Mouse (Mus musculus) testis, postnatal 10 days (tissue): Measurements from ENCODE around the gene Rnf10.
A peak's percentile ranks its signal among the peaks of the same experiment; 100 is the strongest.
"Not testable (repeated sequence)": the region's sequence is repeated elsewhere in the genome, so short reads cannot be mapped to it uniquely, and the experiment has no call there.

Experiments used
- DNase-seq: peaks from one replicate; pipeline ENCODE4 v3.0.0; 2021; ENCODE audit warnings: low spot score

Rnf10 gene

GRCm38 (mm10) chr5:115272812-115273548 is at the start of gene Rnf10:
Gene Rnf10 (minus strand): TSS chr5:115272898.
- peak; percentile 98 for DNase-seq

- DNase-seq = peak; percentile 74
Measured at GRCm38 (mm10) chr5:115319004-115319940, 46.6 kb upstream of the Rnf10 start.

- no peak for DNase-seq
Measured at GRCm38 (mm10) chr5:115317645-115318328, 45.1 kb upstream of the Rnf10 start.

DNA sequence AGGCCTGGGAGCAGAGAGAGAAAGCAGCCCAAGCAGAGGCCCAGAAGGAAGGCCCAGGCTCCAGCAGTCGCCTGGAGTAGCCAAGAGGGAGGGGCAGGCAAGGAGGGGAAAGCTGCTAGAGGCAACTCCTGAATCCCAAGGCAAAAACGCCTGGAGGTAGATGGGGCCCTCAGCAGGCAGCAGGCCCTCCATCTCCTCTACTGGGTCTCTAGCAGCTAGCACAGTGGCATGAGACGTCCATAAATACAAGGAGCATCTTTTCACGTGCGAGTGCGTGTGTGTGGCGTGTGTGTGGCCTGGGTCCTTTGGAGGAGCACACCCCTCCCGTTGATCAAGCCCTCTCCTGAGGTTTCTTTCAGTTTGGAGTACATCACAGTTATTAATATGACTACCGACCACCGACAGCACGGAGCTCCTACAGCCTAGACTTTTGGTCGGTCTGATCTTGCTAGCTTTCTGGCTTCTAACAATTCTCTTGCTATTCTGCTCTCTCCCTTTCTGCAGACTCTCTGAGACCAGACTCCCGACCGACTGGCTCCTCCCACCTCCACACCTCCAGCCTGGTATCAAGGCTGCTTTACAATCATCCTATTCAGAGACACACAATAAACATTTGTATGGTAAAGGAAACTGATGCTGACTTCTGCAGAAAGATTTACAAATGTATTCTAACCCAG is 44.4 kb upstream of the Rnf10 start:
- no peak for DNase-seq

DNA sequence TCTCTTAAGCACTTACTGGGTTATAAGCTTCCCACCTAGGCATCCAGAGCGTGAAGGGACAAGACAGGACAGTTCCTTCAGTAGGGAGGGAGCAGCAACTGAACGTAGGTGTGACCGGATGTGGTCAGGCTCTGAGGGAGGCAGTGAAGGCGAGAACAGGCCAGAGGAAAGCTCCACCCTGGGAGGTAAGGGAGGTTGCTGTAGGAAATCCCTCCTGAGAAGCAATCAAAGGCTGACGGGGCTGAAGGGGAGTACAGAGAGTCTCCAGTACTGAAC is 40.9 kb upstream of the Rnf10 start:
- no peak for DNase-seq

- no peak for DNase-seq
Measured at GRCm38 (mm10) chr5:115312816-115313667, 40.3 kb upstream of the Rnf10 start.

DNA sequence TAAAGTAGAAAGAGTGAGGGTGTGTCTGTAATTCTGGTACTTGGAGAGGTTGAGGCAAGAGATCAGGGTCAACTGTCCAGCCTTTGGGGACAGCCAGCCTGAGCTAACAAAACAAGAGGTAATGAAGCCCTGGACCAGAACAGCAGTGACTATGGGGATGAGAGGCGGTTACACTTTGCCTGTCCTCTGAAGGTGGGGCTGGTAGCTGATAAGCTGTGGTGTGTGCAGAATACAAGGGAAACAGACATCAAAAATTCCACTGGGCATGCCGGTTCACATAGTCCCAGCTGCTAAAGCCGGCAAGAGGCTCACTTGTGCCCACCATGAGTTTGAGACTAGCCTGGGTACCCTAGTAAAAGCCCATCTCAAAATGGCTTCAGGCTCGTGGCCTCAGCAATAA is 39.7 kb upstream of the Rnf10 start:
- no peak for DNase-seq

DNA sequence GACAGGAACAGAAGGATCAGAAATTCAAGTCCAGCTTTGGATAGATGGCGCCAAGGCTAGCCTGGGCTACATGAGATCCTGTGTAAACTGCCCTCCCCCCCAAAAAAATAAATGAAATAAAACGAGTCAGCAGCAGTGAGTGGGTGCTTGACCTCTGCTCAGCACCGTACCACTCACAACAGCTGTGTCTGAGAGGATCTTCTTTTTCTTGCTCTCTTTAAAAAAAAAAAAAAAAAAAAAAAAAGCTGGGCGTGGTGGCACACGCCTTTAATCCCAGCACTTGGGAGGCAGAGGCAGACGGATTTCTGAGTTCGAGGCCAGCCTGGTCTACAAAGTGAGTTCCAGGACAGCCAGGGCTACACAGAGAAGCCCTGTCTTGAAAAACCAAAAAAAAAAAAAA is 29.5 kb upstream of the Rnf10 start:
- DNase-seq = not testable (repeated sequence)

DNA sequence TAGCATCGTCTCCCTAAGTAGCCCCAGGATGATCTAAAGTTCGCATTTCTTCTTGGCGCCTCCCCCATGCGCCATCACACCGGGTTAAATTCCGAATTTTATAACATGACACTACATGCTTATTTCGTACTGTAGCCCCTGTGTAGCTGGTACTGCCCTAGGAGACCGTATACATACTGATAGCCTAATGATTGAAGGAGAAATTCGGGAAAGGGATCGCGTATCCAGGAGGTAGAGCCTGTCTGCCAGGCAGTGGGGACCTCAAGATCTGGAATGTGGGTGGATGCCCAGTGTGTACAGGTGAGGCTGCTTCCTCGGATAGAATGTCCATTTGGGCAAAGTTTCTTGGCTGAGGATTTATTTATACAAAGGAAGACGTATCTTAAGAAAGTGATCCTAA is 28.9 kb upstream of the Rnf10 start:
- DNase-seq = no peak

GRCm38 (mm10) chr5:115300792-115301614 is 28.3 kb upstream of the Rnf10 start, which contains the start of gene Dynll1:
Gene Dynll1 (minus strand): TSS chr5:115300999.
- peak; percentile 100 for DNase-seq

GRCm38 (mm10) chr5:115300035-115300744 is 27.5 kb upstream of the Rnf10 start:
- DNase-seq = peak; percentile 72

- DNase-seq = no peak
Measured at GRCm38 (mm10) chr5:115296347-115296746, 23.6 kb upstream of the Rnf10 start.

GRCm38 (mm10) chr5:115294173-115294572 is 21.5 kb upstream of the Rnf10 start:
- no peak for DNase-seq

DNA sequence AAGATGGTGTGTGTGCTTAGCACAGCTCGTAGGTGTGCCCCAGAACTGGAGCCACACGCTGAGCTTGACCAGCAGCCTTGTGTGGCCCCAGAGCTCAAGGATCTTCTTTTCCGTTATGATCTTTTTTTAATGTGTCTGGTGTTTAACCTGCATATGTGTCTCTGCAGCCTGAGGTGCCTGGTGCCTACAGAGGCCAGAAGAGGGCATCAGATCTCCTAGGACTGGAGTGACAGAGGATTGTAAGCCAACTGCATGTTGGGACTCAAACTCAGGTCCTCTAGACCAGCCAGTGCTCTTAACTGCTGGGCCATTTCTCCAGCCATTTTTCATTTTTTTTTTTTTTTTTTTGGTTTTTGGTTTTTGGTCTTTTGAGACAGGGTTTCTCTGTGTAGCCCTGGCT is 12.0 kb upstream of the Rnf10 start:
- DNase-seq = no peak

DNA sequence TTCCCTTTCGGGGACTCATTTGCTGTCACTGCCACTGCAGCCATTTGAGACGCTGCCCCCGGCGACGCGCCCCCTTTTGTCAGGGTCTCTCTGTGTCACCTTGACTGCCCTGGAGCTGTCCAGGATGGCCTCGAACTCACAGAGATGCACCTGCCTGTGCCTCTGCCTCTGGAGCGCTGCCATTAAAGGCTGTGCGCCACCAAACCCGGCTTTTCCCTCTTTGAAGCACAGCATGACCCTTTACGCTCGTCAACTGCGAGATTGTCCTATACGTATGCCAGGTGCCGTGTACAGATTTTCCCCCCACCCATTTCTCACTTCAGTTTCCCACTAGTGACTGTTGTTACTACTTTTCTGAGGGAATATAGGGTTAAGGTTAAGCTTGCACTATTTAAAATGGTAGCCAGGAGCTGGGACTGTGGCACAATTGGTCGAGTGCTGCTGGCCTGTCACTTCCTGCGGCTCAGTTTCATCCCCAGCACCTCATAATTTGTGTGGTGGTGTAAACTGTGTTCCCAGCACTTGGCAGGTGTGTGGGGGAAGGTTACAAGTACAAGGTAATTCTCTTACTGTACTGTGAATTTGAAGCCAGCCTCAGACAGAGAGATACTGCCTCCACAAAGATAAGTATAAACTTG is 7.5 kb upstream of the Rnf10 start:
- peak; percentile 59 for DNase-seq

DNA sequence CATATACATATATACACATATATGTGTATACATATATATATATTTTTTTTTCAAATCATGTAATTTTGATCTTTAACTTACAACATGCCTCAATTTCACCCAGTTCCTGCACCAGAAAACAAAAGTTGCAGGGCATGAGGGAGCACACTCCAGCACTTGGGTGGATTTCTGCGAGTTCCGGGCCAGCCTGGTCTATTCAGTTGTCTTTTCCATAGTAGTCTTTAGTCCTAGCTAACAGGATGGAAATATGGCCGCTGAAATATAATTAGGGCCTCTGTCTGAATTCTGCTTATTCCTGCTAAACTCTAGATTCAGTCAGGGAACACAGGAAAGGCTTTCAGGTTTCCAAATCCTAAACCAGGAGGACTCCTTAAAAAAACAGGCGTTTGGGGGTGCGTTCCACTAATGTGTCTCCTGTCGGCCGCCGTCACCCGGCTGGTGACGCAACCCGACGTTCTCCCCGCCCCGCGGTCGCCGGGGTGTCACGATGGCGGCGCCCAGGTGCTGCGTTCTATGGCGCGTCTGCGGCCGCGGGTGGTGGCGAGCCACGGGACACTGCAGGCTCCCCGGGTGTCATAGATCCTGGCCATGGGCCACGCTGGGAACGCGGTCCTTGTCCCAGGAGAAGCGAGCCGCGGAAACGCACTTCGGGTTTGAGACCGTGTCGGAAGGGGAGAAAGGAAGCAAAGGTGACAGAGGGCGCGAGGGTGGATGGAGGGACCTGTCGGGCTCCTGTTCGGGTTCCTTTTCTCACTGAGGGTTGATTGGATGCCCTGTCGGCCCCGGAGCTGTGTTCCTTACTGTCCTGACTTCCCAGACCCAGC is 6.7 kb upstream of the Rnf10 start, which contains the start of gene Coq5:
Gene Coq5 (plus strand): TSS at position 441 of the 824 bp plus-strand sequence.
- peak; percentile 92 for DNase-seq

DNA sequence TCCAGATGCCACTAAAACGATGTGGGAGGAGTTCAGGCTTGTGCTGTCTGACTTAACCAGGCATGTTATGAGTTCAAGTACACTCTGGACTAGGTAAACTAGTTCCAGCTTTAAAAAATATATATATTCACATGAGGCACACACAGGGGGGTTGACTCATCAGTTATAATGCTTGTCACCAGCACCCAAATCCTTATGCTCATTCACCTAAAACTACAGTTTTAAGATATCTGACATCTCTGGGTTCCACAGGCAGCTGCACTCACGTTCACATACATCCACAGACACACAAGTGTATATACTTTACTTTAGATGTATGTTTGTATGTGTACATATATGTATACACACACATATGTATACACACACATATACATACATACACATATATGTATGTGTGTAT is 6.1 kb upstream of the Rnf10 start:
- DNase-seq = no peak

GRCm38 (mm10) chr5:115278053-115278452 is 5.4 kb upstream of the Rnf10 start:
- DNase-seq = no peak
